8 mouse cellular contexts compared by ENCODE assay signal in genomic region chr11:105178516-105178915, GRCm38 (mm10). TPM values are rescaled to one million over a fixed set of nuclear protein-coding genes. Genes with fewer than 3 reads are reported as not detected.
A peak's percentile ranks its signal among the peaks of the same experiment; 100 is the strongest.
DNase-seq lines count a peak whose midpoint lies in the region; ATAC-seq and TF ChIP-seq lines count a peak whose summit lies in the region.

Gene Tlk2 (plus strand): TSS chr11:105178807.

- no peak for ATAC-seq in heart, postnatal 0 days (ENCODE audit: insufficient read depth, low read depth)
- ATAC-seq in midbrain, postnatal 0 days (ENCODE audit: low FRiP score), result no peak

- H3K4me2 ChIP-seq in heart, postnatal 0 days (ENCODE audit: low read depth, low read length), result peak within 1 kb of the TSS; percentile 92
- H3K4me2 ChIP-seq in midbrain, postnatal 0 days (ENCODE audit: low read depth, low read length, poor library complexity, severe bottlenecking), result no peak within 1 kb of the TSS

- H3K9me3 ChIP-seq in erythroblast, embryonic 14.5 days (ENCODE audit: control insufficient read depth, low read length), result no peaks in the 10 kb centered on the region
- no peaks in the 10 kb centered on the region for H3K9me3 ChIP-seq in heart, postnatal 0 days (replicated peaks; ENCODE audit: control insufficient read depth, low read length)
- H3K9me3 ChIP-seq in midbrain, postnatal 0 days (ENCODE audit: low read length), result no peaks in the 10 kb centered on the region

- peak within 1 kb of the TSS; percentile 89 for H3K27ac ChIP-seq in testis, adult 2 months (ENCODE audit: control insufficient read depth, insufficient read depth, low read depth, low read length)
- H3K27ac ChIP-seq in heart, postnatal 0 days (ENCODE audit: low read depth), result peak within 1 kb of the TSS; percentile 98
- H3K27ac ChIP-seq in midbrain, postnatal 0 days (ENCODE audit: low read depth, low read length), result no peak within 1 kb of the TSS

- TF ChIP-seq CTCF in testis, adult 2 months (IDR thresholded peaks at IDR 0.05; ENCODE audit: control insufficient read depth, insufficient read depth, insufficient replicate concordance, low read depth, low read length), result no peak
- TF ChIP-seq CTCF in heart, postnatal 0 days (IDR thresholded peaks at IDR 0.05; ENCODE audit: low read depth), result no peak
- no peak for TF ChIP-seq CTCF in midbrain, postnatal 0 days (IDR thresholded peaks at IDR 0.05)

- peaks cover 4% of the 10 kb centered on the region for H3K36me3 ChIP-seq in testis, adult 2 months (ENCODE audit: control insufficient read depth, insufficient read depth, low read length)
- peaks cover 44% of the 10 kb centered on the region for H3K36me3 ChIP-seq in erythroblast, embryonic 14.5 days (ENCODE audit: control insufficient read depth)
- H3K36me3 ChIP-seq in heart, postnatal 0 days (replicated peaks; ENCODE audit: control insufficient read depth, insufficient read depth, low read length), result no peaks in the 10 kb centered on the region
- H3K36me3 ChIP-seq in midbrain, postnatal 0 days (ENCODE audit: insufficient read depth, low read length), result no peaks in the 10 kb centered on the region

- no peaks in the 10 kb centered on the region for H3K27me3 ChIP-seq in testis, adult 2 months (ENCODE audit: control insufficient read depth, insufficient read depth, low read length)
- no peaks in the 10 kb centered on the region for H3K27me3 ChIP-seq in erythroblast, embryonic 14.5 days (ENCODE audit: control insufficient read depth)
- H3K27me3 ChIP-seq in heart, postnatal 0 days (ENCODE audit: control insufficient read depth, insufficient read depth, low read length), result no peaks in the 10 kb centered on the region
- no peaks in the 10 kb centered on the region for H3K27me3 ChIP-seq in midbrain, postnatal 0 days (ENCODE audit: insufficient read depth, low read length)

- no peak for DNase-seq in testis, postnatal 10 days (ENCODE audit: low spot score)
- DNase-seq in heart, postnatal 0 days (ENCODE audit: low spot score), result no peak
- DNase-seq in left cerebral cortex, postnatal 10 days (ENCODE audit: extremely low spot score in 1 of 2, low spot score in 2 of 2), result no peak
- DNase-seq in midbrain, postnatal 0 days (ENCODE audit: low spot score), result no peak
- no peak for DNase-seq in c-Kit-positive CD71-positive TER-119-positive erythroid progenitor cells, embryonic 14.5 days (ENCODE audit: low spot score)
- DNase-seq in testis, postnatal 14 days (ENCODE audit: low spot score), result no peak

- intact Hi-C loops in left cerebral cortex, postnatal 10 days (cut with DNase I), result no loop called here

- peaks cover 8% of the 10 kb centered on the region; the same call in 1 of the 2 replicates for H3K4me1 ChIP-seq in testis, adult 2 months (ENCODE audit: control insufficient read depth, insufficient read depth, low read length)
- peaks cover 40% of the 10 kb centered on the region for H3K4me1 ChIP-seq in erythroblast, embryonic 14.5 days (ENCODE audit: control insufficient read depth)
- H3K4me1 ChIP-seq in heart, postnatal 0 days (ENCODE audit: control insufficient read depth, insufficient read depth), result peaks cover 20% of the 10 kb centered on the region
- H3K4me1 ChIP-seq in midbrain, postnatal 0 days (ENCODE audit: insufficient read depth, low read length), result peaks cover 7% of the 10 kb centered on the region; the same call in 1 of the 2 replicates

- H3K4me3 ChIP-seq in testis, adult 2 months (ENCODE audit: control insufficient read depth, low read depth, low read length), result peak within 1 kb of the TSS; percentile 99
- peak within 1 kb of the TSS; percentile 86 for H3K4me3 ChIP-seq in erythroblast, embryonic 14.5 days (replicated peaks)
- 0 out of 2 replicates have a peak within 1 kb of the TSS, but pooled peaks have one; percentile 90 for H3K4me3 ChIP-seq in heart, postnatal 0 days (ENCODE audit: low read depth, low read length)
- no peak within 1 kb of the TSS for H3K4me3 ChIP-seq in midbrain, postnatal 0 days (ENCODE audit: low read depth, low read length)

- no peak for TF ChIP-seq EP300 in heart, postnatal 0 days (IDR thresholded peaks at IDR 0.05; ENCODE audit: low read depth)

- no peak within 1 kb of the TSS for H3K9ac ChIP-seq in heart, postnatal 0 days (replicated peaks; ENCODE audit: low read depth, low read length)
- no peak within 1 kb of the TSS for H3K9ac ChIP-seq in midbrain, postnatal 0 days (replicated peaks; ENCODE audit: low read length, poor library complexity, severe bottlenecking)

- TF ChIP-seq POLR2A in testis, adult 2 months (IDR thresholded peaks at IDR 0.05; ENCODE audit: control insufficient read depth, low read depth, low read length), result no peak

- WGBS in heart, postnatal 0 days, result 48% methylated on average over 2 of the region's 2 CpGs
- WGBS in midbrain, postnatal 0 days, result 43% methylated on average over 2 of the region's 2 CpGs

RNA-seq across cellular contexts. Expression of gene Tlk2, which starts in this region (rescaled TPM):
- polyA plus RNA-seq in testis, adult 2 months (2012; rRNA removed), result 90.1 and 92.2 TPM in 2 replicates
- 0.56 and 0.91 TPM in 2 replicates for polyA plus RNA-seq in erythroblast, embryonic 14.5 days (2012)
- total RNA-seq in heart, postnatal 0 days (2014; rRNA removed; ENCODE audit: low replicate concordance), result 22.5 and 50.4 TPM in 2 replicates
- polyA plus RNA-seq in heart, postnatal 0 days (2015; fragmentation: Nextera tagmentation; extraction: Ambion mirVana), result 10.7 and 10.9 TPM in 2 replicates
- total RNA-seq in left cerebral cortex, postnatal 10 days (2021), result 10 to 100 TPM; 47.5 to 49.6 TPM
- 66.5 and 81.1 TPM in 2 replicates for total RNA-seq in midbrain, postnatal 0 days (2014; rRNA removed)
- 12.3 and 15.3 TPM in 2 replicates for polyA plus RNA-seq in midbrain, postnatal 0 days (2015; fragmentation: Nextera tagmentation; extraction: Ambion mirVana)
